Mouse (Mus musculus) lung, adult 2 months (tissue): Measurements from ENCODE around the gene Ctbp2. TPM values are rescaled to one million over a fixed set of nuclear protein-coding genes. Genes with fewer than 3 reads are reported as not detected.
A peak's percentile ranks its signal among the peaks of the same experiment; 100 is the strongest.

ENCODE experiments used
- DNase-seq: peaks from one replicate; pipeline ENCODE4 v3.0.0; 2022
- H3K4me1 ChIP-seq: fragments of 200-500 bp; 2 replicates; pipeline ENCODE4 v1.6.1; 2011; ENCODE audit warnings: low read length; ENCODE audit not compliant: control insufficient read depth, insufficient read depth
- H3K4me3 ChIP-seq: fragments of 200-500 bp; replicated peaks from 2 replicates; pipeline ENCODE3; 2011; ENCODE audit warnings: low read depth, mild to moderate bottlenecking, control low read depth, low read length; ENCODE audit errors: extremely low read depth
- CTCF ChIP-seq: fragments of 200-500 bp; IDR thresholded peaks from 2 replicates; pipeline ENCODE4 v1.5.1; 2011; ENCODE audit warnings: mild to moderate bottlenecking, low read length, control low read depth; ENCODE audit not compliant: insufficient read depth
- POLR2A ChIP-seq: fragments of 200-500 bp; IDR thresholded peaks from 2 replicates; pipeline ENCODE4 v1.6.1; 2011; ENCODE audit warnings: low read depth, mild to moderate bottlenecking, control low read depth, low read length, borderline replicate concordance; ENCODE audit errors: extremely low read depth
- WGBS: fragments of 180-500 bp; shearing (Covaris S2); methylation state at CpG from one replicate; pipeline ENCODE4 v1.1.7; 2018; 5-methylcytosine and 5-hydroxymethylcytosine counted together
- polyA plus RNA-seq: library from polyadenylated mRNA; depleted of rRNA; stranded (reverse); fragments of >200 nt; gene quantifications from 2 replicates; pipeline ENCODE4 v1.2.3, GENCODE M21; 2012

The Ctbp2 gene
- polyA plus RNA-seq, 1 experiment = 65.8 TPM

GRCm38 (mm10) chr7:133052819-133053218, 71.3 kb downstream of the Ctbp2 start:
- Histone ChIP-seq H3K4me3 (no peak overlapping the region), H3K4me1 (peaks cover 17% of the 10 kb centered on the region)
- TF ChIP-seq POLR2A (no peak; the same call in 1 of the 2 replicates), CTCF (no peak)
- no peak for DNase-seq
- WGBS = 17% methylated on average over 8 of the region's 8 CpGs

- no peak for DNase-seq
- 57% methylated on average over 6 of the region's 6 CpGs for WGBS
- TF ChIP-seq CTCF = no peak
- H3K4me3 ChIP-seq = no peak overlapping the region
- peaks cover 24% of the 10 kb centered on the region for H3K4me1 ChIP-seq
Observed at GRCm38 (mm10) chr7:133050681-133051080, 73.5 kb downstream of the Ctbp2 start.

- H3K4me1 ChIP-seq = peaks cover 25% of the 10 kb centered on the region
- WGBS = 42% methylated on average over 3 of the region's 3 CpGs
- no peak for DNase-seq
- no peak overlapping the region for H3K4me3 ChIP-seq
- TF ChIP-seq POLR2A (no peak), CTCF (no peak)
Observed at GRCm38 (mm10) chr7:133048085-133048630, 76.0 kb downstream of the Ctbp2 start.

DNA sequence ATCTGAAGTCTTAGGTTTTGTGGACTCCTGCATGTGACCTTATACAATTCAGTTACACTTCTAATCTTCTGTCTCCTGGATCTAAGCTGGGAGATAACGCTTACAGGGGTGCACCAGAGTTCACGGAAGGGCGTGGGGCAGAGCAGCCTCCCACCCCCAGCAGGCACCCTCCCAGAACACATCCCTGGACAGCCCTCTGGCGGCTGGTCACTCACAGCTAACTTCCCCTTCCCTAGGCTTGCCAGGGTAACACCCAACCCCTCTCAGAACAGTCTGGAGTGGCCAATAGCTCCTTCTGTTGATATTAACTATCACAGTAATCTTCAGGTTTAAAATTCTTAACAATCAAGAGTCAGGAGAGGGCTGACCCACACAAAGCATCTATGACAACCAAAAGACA, 76.9 kb downstream of the Ctbp2 start:
- peak; percentile 48 for DNase-seq
- Histone ChIP-seq H3K4me3 (no peak overlapping the region), H3K4me1 (peaks cover 23% of the 10 kb centered on the region)
- 27% methylated on average over 4 of the region's 4 CpGs for WGBS
- TF ChIP-seq CTCF (peak; percentile 46), POLR2A (no peak)

- TF ChIP-seq CTCF = no peak
- TF ChIP-seq POLR2A = no peak
- Histone ChIP-seq H3K4me1 (peaks cover 44% of the 10 kb centered on the region), H3K4me3 (no peak overlapping the region)
- 42% methylated on average over 4 of the region's 4 CpGs for WGBS
- no peak for DNase-seq
Observed at GRCm38 (mm10) chr7:133044721-133045120, 79.4 kb downstream of the Ctbp2 start.

- 56% methylated on average over 3 of the region's 3 CpGs for WGBS
- no peak for TF ChIP-seq POLR2A
- TF ChIP-seq CTCF = no peak
- no peak overlapping the region for H3K4me3 ChIP-seq
- DNase-seq = peak; percentile 61
- peaks cover 46% of the 10 kb centered on the region for H3K4me1 ChIP-seq
Observed at GRCm38 (mm10) chr7:133041784-133042183, 82.4 kb downstream of the Ctbp2 start.

DNA sequence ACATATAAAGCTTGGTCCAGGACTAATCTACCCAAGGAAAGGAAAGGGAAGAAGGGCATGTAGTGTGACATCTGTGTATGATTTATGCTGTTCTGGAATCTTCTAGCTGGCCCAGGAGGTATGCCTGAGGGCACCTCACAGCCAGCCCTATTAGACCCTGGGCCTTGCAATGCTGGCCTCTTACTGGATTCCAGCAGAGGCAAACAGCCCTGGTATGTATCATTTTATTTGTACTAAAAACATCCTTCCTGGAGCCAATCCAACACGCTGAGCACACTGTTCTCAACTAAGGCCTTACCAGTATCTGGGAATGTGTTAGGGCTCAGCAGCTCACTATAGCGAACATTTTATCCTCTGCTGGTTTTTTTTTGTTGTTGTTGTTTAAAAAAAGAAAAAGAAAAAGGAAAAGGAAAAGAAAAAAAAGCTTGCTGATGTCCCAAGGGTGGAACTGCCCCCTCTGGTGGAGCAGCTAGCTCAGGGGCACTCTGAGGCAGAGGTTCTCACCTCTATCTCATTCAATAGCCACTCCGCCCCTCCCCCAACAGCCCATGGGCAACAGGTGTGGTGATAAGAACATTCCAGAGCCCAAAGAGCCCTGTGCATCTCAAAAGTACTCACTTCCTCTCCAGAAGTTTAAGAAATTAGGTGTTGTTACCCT, 83.3 kb downstream of the Ctbp2 start:
- Histone ChIP-seq H3K4me1 (peaks cover 47% of the 10 kb centered on the region), H3K4me3 (no peak overlapping the region)
- TF ChIP-seq CTCF = peak; percentile 28; the same call in 1 of the 2 replicates
- TF ChIP-seq POLR2A = no peak
- 36% methylated on average over 3 of the region's 3 CpGs for WGBS
- peak; percentile 39 for DNase-seq

DNA sequence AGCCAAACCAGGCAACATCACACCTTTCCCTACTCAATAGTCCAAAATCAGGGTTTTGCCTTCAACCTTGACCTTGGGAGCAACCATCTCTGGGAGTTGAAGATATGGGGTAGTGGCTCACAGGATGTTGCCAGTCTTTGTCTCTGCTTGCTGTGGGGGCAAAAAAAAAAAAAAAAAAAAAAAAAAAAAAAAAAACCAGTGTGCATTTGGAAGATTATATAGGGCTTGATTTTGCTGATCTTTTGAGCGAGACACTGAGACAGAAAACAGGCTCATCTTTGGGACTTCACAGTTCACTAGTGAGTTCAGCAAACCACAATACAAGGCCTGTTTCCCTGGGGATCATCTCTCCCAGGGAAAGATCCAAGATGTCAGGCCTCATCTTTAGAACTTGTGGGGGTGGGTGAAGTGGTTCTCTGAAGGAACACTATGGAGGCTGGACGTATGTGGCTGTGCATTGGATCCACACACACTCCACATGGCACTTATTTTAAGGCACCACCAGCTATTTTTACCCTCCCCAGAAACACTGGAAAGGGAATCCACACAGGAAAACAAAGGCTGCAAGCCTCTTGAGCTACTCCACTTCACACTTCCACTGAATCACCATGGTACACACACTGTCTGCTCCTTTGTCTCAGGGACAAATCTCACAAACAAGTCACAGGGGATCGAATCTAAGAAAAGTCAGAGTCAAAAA, 84.4 kb downstream of the Ctbp2 start:
- H3K4me1 ChIP-seq = peaks cover 47% of the 10 kb centered on the region

GRCm38 (mm10) chr7:133037618-133038017, 86.5 kb downstream of the Ctbp2 start:
- no peak for TF ChIP-seq POLR2A
- no peak for TF ChIP-seq CTCF

More for the DNA sequence above, 84.4 kb downstream of the Ctbp2 start:
- WGBS = 72% methylated on average over 3 of the region's 3 CpGs
- no peak for DNase-seq
- no peak overlapping the region for H3K4me3 ChIP-seq
- TF ChIP-seq CTCF = no peak
- no peak for TF ChIP-seq POLR2A

More at GRCm38 (mm10) chr7:133037618-133038017, 86.5 kb downstream of the Ctbp2 start:
- 34% methylated on average over 4 of the region's 4 CpGs for WGBS
- H3K4me3 ChIP-seq = no peak overlapping the region
- DNase-seq = no peak
- H3K4me1 ChIP-seq = peaks cover 49% of the 10 kb centered on the region
